Mouse (Mus musculus) MEL (cell line): ENCODE data around the gene Ntn4. TPM values are rescaled to one million over a fixed set of nuclear protein-coding genes. Genes with fewer than 3 reads are reported as not detected.

ENCODE experiments used
- DNase-seq: peaks from one replicate; pipeline ENCODE4 v3.0.0; 2011; ENCODE audit warnings: low read depth, low spot score
- H3K27ac ChIP-seq: 2 replicates; pipeline ENCODE4 v1.5.1; 2012; ENCODE audit warnings: low read depth, mild to moderate bottlenecking, control low read depth, low read length, moderate library complexity; ENCODE audit not compliant: control insufficient read depth
- H3K27me3 ChIP-seq, 2 experiments: fragments of 150-350 bp in 1 of 2; sonication (generic) in 1 of 2; 2 replicates each; pipeline ENCODE4 v1.6.1; 2012; ENCODE audit warnings: low read length in 2 of 2, mild to moderate bottlenecking in 2 of 2, improper control_type of control experiment in 1 of 2, moderate library complexity in 1 of 2; ENCODE audit not compliant: insufficient read depth in 2 of 2, control insufficient read depth in 1 of 2
- H3K36me3 ChIP-seq, 2 experiments: 2 replicates each; pipeline ENCODE4 v1.6.1; 2012 to 2014; ENCODE audit warnings: low read length in 2 of 2, improper control_type of control experiment in 1 of 2, inconsistent platforms in 1 of 2, mild to moderate bottlenecking in 1 of 2; ENCODE audit not compliant: insufficient read depth in 2 of 2, control insufficient read depth in 1 of 2
- H3K4me1 ChIP-seq, 2 experiments: fragments of 150-350 bp in 1 of 2; sonication (generic) in 1 of 2; 2 replicates each; pipeline ENCODE4 v1.6.1; 2012; ENCODE audit warnings: low read length in 2 of 2, improper control_type of control experiment in 1 of 2, mild to moderate bottlenecking in 1 of 2; ENCODE audit not compliant: insufficient read depth in 2 of 2, control insufficient read depth in 1 of 2
- H3K4me3 ChIP-seq, 2 experiments: fragments of 150-350 bp in 1 of 2; sonication (generic) in 1 of 2; 2 replicates each; pipeline ENCODE4 v1.5.1; 2012; ENCODE audit warnings: low read depth in 2 of 2, low read length in 2 of 2, mild to moderate bottlenecking in 2 of 2, moderate library complexity in 2 of 2, control low read depth in 1 of 2, improper control_type of control experiment in 1 of 2; ENCODE audit not compliant: control insufficient read depth in 1 of 2, insufficient read depth in 1 of 2
- H3K79me2 ChIP-seq: 2 replicates; pipeline ENCODE4 v1.6.1; 2012; ENCODE audit warnings: mild to moderate bottlenecking, low read length, moderate library complexity; ENCODE audit not compliant: control insufficient read depth, poor library complexity, insufficient read depth
- H3K9ac ChIP-seq: 2 replicates; pipeline ENCODE4 v1.6.1; 2012; ENCODE audit warnings: low read depth, mild to moderate bottlenecking, control low read depth, low read length, moderate library complexity; ENCODE audit not compliant: control insufficient read depth, poor library complexity, severe bottlenecking
- H3K9me3 ChIP-seq: fragments of 150-350 bp; sonication (generic); replicated peaks from 2 replicates; pipeline ENCODE4 v1.6.1; 2012; ENCODE audit warnings: mild to moderate bottlenecking, low read length, improper control_type of control experiment, moderate library complexity; ENCODE audit not compliant: insufficient read depth
- BHLHE40 ChIP-seq: IDR thresholded peaks from 2 replicates; pipeline ENCODE4 v1.6.1; 2012; ENCODE audit warnings: low read depth, mild to moderate bottlenecking, inconsistent platforms, low read length, improper control_type of control experiment, borderline replicate concordance
- CHD2 ChIP-seq: IDR thresholded peaks from 2 replicates; pipeline ENCODE4 v1.6.1; 2011; ENCODE audit warnings: low read length, improper control_type of control experiment
- ELF1 ChIP-seq: IDR thresholded peaks from 2 replicates; pipeline ENCODE4 v1.6.1; 2014; ENCODE audit warnings: low read depth, mild to moderate bottlenecking, inconsistent platforms, low read length, improper control_type of control experiment, moderate library complexity
- EP300 ChIP-seq, 2 experiments: IDR thresholded peaks; 2 replicates each; pipeline ENCODE4 v1.6.1; 2011; ENCODE audit warnings: improper control_type of control experiment in 2 of 2, low read length in 2 of 2, low read depth in 1 of 2, mild to moderate bottlenecking in 1 of 2
- ETS1 ChIP-seq: IDR thresholded peaks from 2 replicates; pipeline ENCODE4 v1.6.1; 2012; ENCODE audit warnings: low read depth, mild to moderate bottlenecking, inconsistent platforms, low read length, improper control_type of control experiment, moderate library complexity
- GATA1 ChIP-seq: IDR thresholded peaks from 2 replicates; pipeline ENCODE4 v1.6.1; 2011; ENCODE audit warnings: low read depth, low read length, improper control_type of control experiment
- MAFK ChIP-seq: IDR thresholded peaks from 2 replicates; pipeline ENCODE4 v1.6.1; 2011; ENCODE audit warnings: low read depth, mild to moderate bottlenecking, low read length, improper control_type of control experiment, borderline replicate concordance
- MAX ChIP-seq: IDR thresholded peaks from 2 replicates; pipeline ENCODE4 v1.6.1; 2011; ENCODE audit warnings: low read length, improper control_type of control experiment
- MAZ ChIP-seq: IDR thresholded peaks from 2 replicates; pipeline ENCODE4 v1.6.1; 2012; ENCODE audit warnings: low read depth, mild to moderate bottlenecking, inconsistent platforms, low read length, improper control_type of control experiment
- MEF2A ChIP-seq: IDR thresholded peaks from 2 replicates; pipeline ENCODE4 v1.6.1; 2014; ENCODE audit warnings: low read depth, mild to moderate bottlenecking, inconsistent platforms, low read length, improper control_type of control experiment; ENCODE audit not compliant: poor library complexity, insufficient replicate concordance, severe bottlenecking; ENCODE audit errors: extremely low read depth
- NELFE ChIP-seq: IDR thresholded peaks from 2 replicates; pipeline ENCODE4 v1.6.1; 2011; ENCODE audit warnings: low read depth, low read length, improper control_type of control experiment
- NRF1 ChIP-seq: IDR thresholded peaks from 2 replicates; pipeline ENCODE4 v1.6.1; 2014; ENCODE audit warnings: low read depth, mild to moderate bottlenecking, inconsistent platforms, low read length, improper control_type of control experiment, moderate library complexity; ENCODE audit not compliant: poor library complexity, insufficient read depth, severe bottlenecking
- RAD21 ChIP-seq: IDR thresholded peaks from 2 replicates; pipeline ENCODE4 v1.6.1; 2011; ENCODE audit warnings: mild to moderate bottlenecking, low read depth, low read length, improper control_type of control experiment
- RCOR1 ChIP-seq: IDR thresholded peaks from 2 replicates; pipeline ENCODE4 v1.6.1; 2012; ENCODE audit warnings: low read depth, mild to moderate bottlenecking, inconsistent platforms, low read length, improper control_type of control experiment
- SIN3A ChIP-seq: IDR thresholded peaks from 2 replicates; pipeline ENCODE4 v1.6.1; 2012; ENCODE audit warnings: low read length, improper control_type of control experiment, inconsistent platforms
- TBP ChIP-seq: IDR thresholded peaks from 2 replicates; pipeline ENCODE4 v1.8.0; 2011; ENCODE audit warnings: low read depth, low read length, improper control_type of control experiment
- TCF12 ChIP-seq: IDR thresholded peaks from 2 replicates; pipeline ENCODE4 v1.6.1; 2014; ENCODE audit warnings: low read depth, mild to moderate bottlenecking, inconsistent platforms, low read length, improper control_type of control experiment, moderate library complexity
- USF2 ChIP-seq, 2 experiments: IDR thresholded peaks; 2 replicates each; pipeline ENCODE4 v1.6.1; 2011 to 2012; ENCODE audit warnings: improper control_type of control experiment in 2 of 2, low read length in 2 of 2, borderline replicate concordance in 1 of 2, inconsistent platforms in 1 of 2, low read depth in 1 of 2, mild to moderate bottlenecking in 1 of 2; ENCODE audit not compliant: insufficient read depth in 1 of 2
- polyA plus RNA-seq, 2 experiments: library from polyadenylated mRNA; stranded (reverse) in 1 of 2; unstranded in 1 of 2; fragments of >175 nt in 1 of 2; fragments of >200 nt in 1 of 2; gene quantifications; 2 replicates each; pipeline versions ENCODE4 v1.2.1 to v1.2.4; 2012; ENCODE audit warnings: low replicate concordance in 2 of 2, low read depth in 1 of 2; ENCODE audit not compliant: insufficient read length in 2 of 2, insufficient read depth in 1 of 2, missing spikeins in 1 of 2
- total RNA-seq: library from RNA; depleted of rRNA; stranded (reverse); fragments of 300-350 nt; gene quantifications from 2 replicates; pipeline ENCODE4 v1.2.3, GENCODE M21; 2012

Ntn4 gene
- total and polyA plus RNA-seq, 3 experiments: not detected

GRCm38 (mm10) chr10:93633971-93634370 is 6.5 kb upstream of the Ntn4 start:
- DNase-seq: no peak
- H3K9ac ChIP-seq: no peak overlapping the region
- TF ChIP-seq ELF1: no peak
- TF ChIP-seq, all 39 proteins: peak for 0
- no peak overlapping the region for H3K27ac ChIP-seq
- no peaks in the 10 kb centered on the region for H3K9me3 ChIP-seq
- no peak overlapping the region for H3K4me3 ChIP-seq
- no peaks in the 10 kb centered on the region for H3K4me1 ChIP-seq
- no peaks in the 10 kb centered on the region for H3K79me2 ChIP-seq
- no peaks in the 10 kb centered on the region for H3K36me3 ChIP-seq
- H3K27me3 ChIP-seq: peaks cover 6 to 8% of the 10 kb centered on the region in 2 experiments

GRCm38 (mm10) chr10:93635941-93636340 is 4.5 kb upstream of the Ntn4 start:
- Histone ChIP-seq H3K36me3 (no peaks in the 10 kb centered on the region), H3K27me3 (peaks cover 6 to 8% of the 10 kb centered on the region in 2 experiments), H3K27ac (no peak overlapping the region), H3K4me3 (no peak overlapping the region), H3K9ac (no peak overlapping the region), H3K9me3 (no peaks in the 10 kb centered on the region), H3K4me1 (no peaks in the 10 kb centered on the region), H3K79me2 (no peaks in the 10 kb centered on the region)
- no peak for DNase-seq
- TF ChIP-seq SIN3A (no peak), RCOR1 (no peak), MAFK (no peak), NELFE (no peak), RAD21 (no peak), NRF1 (no peak), MAZ (no peak), TBP (no peak), USF2 (IDR thresholded peaks at IDR 0.05; ENCODE audit: borderline replicate concordance in 1 of 2, insufficient read depth in 1 of 2, low read depth in 1 of 2, low read length in 2 of 2) (no peak), CHD2 (no peak), BHLHE40 (no peak), TCF12 (no peak), GATA1 (no peak), MEF2A (no peak), MAX (no peak), ELF1 (no peak), EP300 (IDR thresholded peaks at IDR 0.05; ENCODE audit: low read depth in 1 of 2, low read length in 2 of 2) (no peak), ETS1 (no peak)
